Mouse (Mus musculus) neural tube, embryonic 15.5 days (tissue): ENCODE results near the gene Ltbp1. TPM values are rescaled to one million over a fixed set of nuclear protein-coding genes. Genes with fewer than 3 reads are reported as not detected.
A peak's percentile ranks its signal among the peaks of the same experiment; 100 is the strongest.

Experiments
- ATAC-seq: fragments of 200-750 bp; cut with Nextera tagmentation; 2 replicates; pipeline ENCODE4 v1.8.0; 2017; ENCODE audit warnings: mild to moderate bottlenecking, moderate TSS enrichment, moderate library complexity; ENCODE audit not compliant: low FRiP score
- H3K27ac ChIP-seq: fragments of 300-500 bp; sonication (generic); replicated peaks from 2 replicates; pipeline ENCODE4 v1.5.1; 2015; ENCODE audit warnings: mild to moderate bottlenecking, inconsistent platforms
- H3K27me3 ChIP-seq: fragments of 300-500 bp; sonication (generic); replicated peaks from 2 replicates; pipeline ENCODE4 v1.6.1; 2015; ENCODE audit warnings: inconsistent platforms
- H3K36me3 ChIP-seq: fragments of 300-500 bp; sonication (generic); 2 replicates; pipeline ENCODE4 v1.6.1; 2015; ENCODE audit warnings: inconsistent platforms
- H3K4me1 ChIP-seq: fragments of 300-500 bp; sonication (generic); 2 replicates; pipeline ENCODE4 v1.6.1; 2015; ENCODE audit warnings: inconsistent platforms
- H3K4me2 ChIP-seq: fragments of 300-500 bp; sonication (generic); 2 replicates; pipeline ENCODE4 v1.6.1; 2015; ENCODE audit warnings: inconsistent platforms, mild to moderate bottlenecking, moderate library complexity
- H3K4me3 ChIP-seq: fragments of 300-500 bp; sonication (generic); replicated peaks from 2 replicates; pipeline ENCODE4 v1.5.1; 2015; ENCODE audit warnings: mild to moderate bottlenecking, inconsistent platforms
- H3K9ac ChIP-seq: fragments of 300-500 bp; sonication (generic); replicated peaks from 2 replicates; pipeline ENCODE4 v1.6.1; 2015; ENCODE audit warnings: mild to moderate bottlenecking, inconsistent platforms
- H3K9me3 ChIP-seq: fragments of 300-500 bp; sonication (generic); replicated peaks from 2 replicates; pipeline ENCODE4 v1.6.1; 2016; ENCODE audit warnings: inconsistent platforms
- WGBS: fragments of 180-500 bp; shearing (Covaris S2); methylation state at CpG from one replicate; pipeline ENCODE4 v1.1.7; 2015; ENCODE audit warnings: mixed read lengths; 5-methylcytosine and 5-hydroxymethylcytosine counted together
- polyA plus RNA-seq: library from polyadenylated mRNA; unstranded; fragments of >200 nt; fragmentation: Nextera tagmentation; extraction: Ambion mirVana; gene quantifications from 2 replicates; pipeline ENCODE4 v1.2.1, GENCODE M21; 2015

Gene Ltbp1
- polyA plus RNA-seq, 1 experiment from 2014 or later: 3.6 TPM

- Histone ChIP-seq H3K4me3 (no peak overlapping the region), H3K27ac (no peak overlapping the region), H3K36me3 (no peaks in the 10 kb centered on the region), H3K4me1 (no peaks in the 10 kb centered on the region), H3K9me3 (no peaks in the 10 kb centered on the region), H3K27me3 (no peaks in the 10 kb centered on the region), H3K4me2 (no peak overlapping the region), H3K9ac (no peak overlapping the region)
- WGBS: 60% methylated on average over 1 of the region's 1 CpGs
- no peak for ATAC-seq
Observed at GRCm38 (mm10) chr17:74982880-74983279, 22.5 kb upstream of the Ltbp1 start.

GRCm38 (mm10) chr17:74984071-74984470 lies 21.3 kb upstream of the Ltbp1 start:
- no peak for ATAC-seq
- Histone ChIP-seq H3K4me3 (no peak overlapping the region), H3K9ac (no peak overlapping the region), H3K27ac (no peak overlapping the region), H3K4me1 (no peaks in the 10 kb centered on the region), H3K4me2 (no peak overlapping the region), H3K9me3 (no peaks in the 10 kb centered on the region), H3K36me3 (no peaks in the 10 kb centered on the region), H3K27me3 (no peaks in the 10 kb centered on the region)
- WGBS: 88% methylated on average over 1 of the region's 1 CpGs

GRCm38 (mm10) chr17:74984681-74985080 lies 20.7 kb upstream of the Ltbp1 start:
- no peak for ATAC-seq
- no peaks in the 10 kb centered on the region for H3K4me1 ChIP-seq
- no peaks in the 10 kb centered on the region for H3K27me3 ChIP-seq
- no peak overlapping the region for H3K4me2 ChIP-seq
- no peak overlapping the region for H3K4me3 ChIP-seq
- H3K36me3 ChIP-seq: no peaks in the 10 kb centered on the region
- H3K9ac ChIP-seq: no peak overlapping the region
- H3K9me3 ChIP-seq: no peaks in the 10 kb centered on the region
- no peak overlapping the region for H3K27ac ChIP-seq

GRCm38 (mm10) chr17:74987067-74987466 lies 18.3 kb upstream of the Ltbp1 start:
- H3K4me2 ChIP-seq: no peak overlapping the region
- no peaks in the 10 kb centered on the region for H3K36me3 ChIP-seq
- no peak overlapping the region for H3K4me3 ChIP-seq
- ATAC-seq: no peak
- no peaks in the 10 kb centered on the region for H3K4me1 ChIP-seq
- H3K9ac ChIP-seq: no peak overlapping the region
- WGBS: 30% methylated on average over 1 of the region's 1 CpGs
- no peak overlapping the region for H3K27ac ChIP-seq
- H3K9me3 ChIP-seq: no peaks in the 10 kb centered on the region
- H3K27me3 ChIP-seq: no peaks in the 10 kb centered on the region

GRCm38 (mm10) chr17:74989691-74990090 lies 15.7 kb upstream of the Ltbp1 start:
- Histone ChIP-seq H3K4me2 (no peak overlapping the region), H3K9ac (no peak overlapping the region), H3K4me1 (peaks cover 12% of the 10 kb centered on the region), H3K36me3 (no peaks in the 10 kb centered on the region), H3K27ac (no peak overlapping the region), H3K9me3 (no peaks in the 10 kb centered on the region), H3K27me3 (0 out of 2 replicates have a peak, but pooled peaks cover 7% of the 10 kb centered on the region), H3K4me3 (no peak overlapping the region)
- ATAC-seq: no peak
- 95% methylated on average over 4 of the region's 4 CpGs for WGBS

- no peak for ATAC-seq
- Histone ChIP-seq H3K9ac (no peak overlapping the region), H3K4me1 (peaks cover 14% of the 10 kb centered on the region), H3K36me3 (no peaks in the 10 kb centered on the region), H3K4me2 (no peak overlapping the region), H3K27me3 (peaks cover 8% of the 10 kb centered on the region; the same call in 1 of the 2 replicates), H3K4me3 (no peak overlapping the region), H3K9me3 (no peaks in the 10 kb centered on the region), H3K27ac (no peak overlapping the region)
- 82% methylated on average over 3 of the region's 3 CpGs for WGBS
Observed at GRCm38 (mm10) chr17:74990561-74990960, 14.8 kb upstream of the Ltbp1 start.

- WGBS: 2% methylated on average over 26 of the region's 26 CpGs
- Histone ChIP-seq H3K27ac (no peak overlapping the region), H3K9me3 (no peaks in the 10 kb centered on the region), H3K4me3 (peak overlapping the region; percentile 34), H3K4me1 (peaks cover 14% of the 10 kb centered on the region), H3K4me2 (peak overlapping the region; percentile 65), H3K27me3 (peaks cover 8% of the 10 kb centered on the region; the same call in 1 of the 2 replicates), H3K9ac (peak overlapping the region; percentile 23), H3K36me3 (no peaks in the 10 kb centered on the region)
- ATAC-seq: no peak
Observed at GRCm38 (mm10) chr17:74993726-74994581, 11.4 kb upstream of the Ltbp1 start.

- Histone ChIP-seq H3K36me3 (no peaks in the 10 kb centered on the region), H3K4me3 (peak overlapping the region; percentile 34), H3K27ac (no peak overlapping the region), H3K27me3 (peaks cover 8% of the 10 kb centered on the region; the same call in 1 of the 2 replicates), H3K9me3 (no peaks in the 10 kb centered on the region), H3K4me1 (peaks cover 14% of the 10 kb centered on the region), H3K4me2 (peak overlapping the region; percentile 65), H3K9ac (no peak overlapping the region)
- no peak for ATAC-seq
- WGBS: 2% methylated on average over 4 of the region's 4 CpGs
Observed at GRCm38 (mm10) chr17:74994582-74994893, 10.8 kb upstream of the Ltbp1 start.

GRCm38 (mm10) chr17:74995266-74995665 lies 10.1 kb upstream of the Ltbp1 start:
- Histone ChIP-seq H3K9ac (no peak overlapping the region), H3K4me3 (no peak overlapping the region), H3K27ac (no peak overlapping the region), H3K9me3 (no peaks in the 10 kb centered on the region), H3K36me3 (no peaks in the 10 kb centered on the region), H3K27me3 (peaks cover 8% of the 10 kb centered on the region; the same call in 1 of the 2 replicates), H3K4me1 (peaks cover 14% of the 10 kb centered on the region), H3K4me2 (no peak overlapping the region)
- WGBS: 39% methylated on average over 3 of the region's 3 CpGs
- no peak for ATAC-seq

- Histone ChIP-seq H3K4me2 (no peak overlapping the region), H3K36me3 (no peaks in the 10 kb centered on the region), H3K4me1 (no peaks in the 10 kb centered on the region), H3K27ac (no peak overlapping the region), H3K9ac (no peak overlapping the region), H3K27me3 (peaks cover 6% of the 10 kb centered on the region), H3K9me3 (no peaks in the 10 kb centered on the region), H3K4me3 (no peak overlapping the region)
- ATAC-seq: no peak
- WGBS: 88% methylated on average over 2 of the region's 2 CpGs
Observed at GRCm38 (mm10) chr17:75000066-75000465, 5.3 kb upstream of the Ltbp1 start.

- H3K4me1 ChIP-seq: peaks cover 10% of the 10 kb centered on the region
- H3K9ac ChIP-seq: no peak overlapping the region
- no peaks in the 10 kb centered on the region for H3K36me3 ChIP-seq
- peaks cover 6% of the 10 kb centered on the region for H3K27me3 ChIP-seq
- H3K4me3 ChIP-seq: peak overlapping the region; percentile 72
- no peaks in the 10 kb centered on the region for H3K9me3 ChIP-seq
- peak overlapping the region; percentile 97 for H3K4me2 ChIP-seq
- ATAC-seq: peak; percentile 91
- WGBS: under 1% methylated on average over 11 of the region's 11 CpGs
- 0 out of 2 replicates have a peak overlapping the region, but pooled peaks have one; percentile 29 for H3K27ac ChIP-seq
Observed at GRCm38 (mm10) chr17:75004820-75005219, 548 bp upstream of the Ltbp1 start.
